9 mouse cellular contexts compared by ENCODE assay signal in genomic region chr9:71750015-71750672, GRCm38 (mm10). TPM values are rescaled to one million over a fixed set of nuclear protein-coding genes. Genes with fewer than 3 reads are reported as not detected.
DNase-seq lines count a peak whose midpoint lies in the region; ATAC-seq lines count a peak whose summit lies in the region.
"Had no signal": no experiment of that assay in that cellular context is flagged by ENCODE, and none has a peak within 500 bp of the region (broad histone marks: within the 10 kb centered on the region; RNA-seq: fewer than 3 reads in every experiment).

No protein-coding gene starts in this region.

- peak; percentile 42 for DNase-seq in midbrain, embryonic 10.5 days (ENCODE audit: low spot score)
- DNase-seq in kidney, postnatal 36 days, result peak; percentile 69 to 79
- no peak for DNase-seq in cerebellum, adult 11 months
- DNase-seq in thymus, postnatal 14 days, result no peak
- no peak for DNase-seq in thymus, adult 18-20 months

- peaks cover 70% of the 10 kb centered on the region for H3K27me3 ChIP-seq in midbrain, embryonic 10.5 days (ENCODE audit: low read depth, poor library complexity, severe bottlenecking)
- no peaks in the 10 kb centered on the region for H3K27me3 ChIP-seq in midbrain, embryonic 15.5 days (replicated peaks)
- H3K27me3 ChIP-seq in forebrain, embryonic 16.5 days (replicated peaks; ENCODE audit: control insufficient read depth, insufficient read depth, low read length), result no peaks in the 10 kb centered on the region
- H3K27me3 ChIP-seq in stomach, embryonic 14.5 days (ENCODE audit: control insufficient read depth, insufficient read depth, low read length), result no peaks in the 10 kb centered on the region

- peak overlapping the region; percentile 15; the same call in 1 of the 2 replicates for H3K27ac ChIP-seq in midbrain, embryonic 10.5 days (replicated peaks)
- H3K27ac ChIP-seq in midbrain, embryonic 15.5 days, result no peak overlapping the region
- no peak overlapping the region for H3K27ac ChIP-seq in forebrain, embryonic 16.5 days (ENCODE audit: low read length)
- no peak overlapping the region for H3K27ac ChIP-seq in stomach, embryonic 14.5 days (ENCODE audit: low read length)
- H3K27ac ChIP-seq: hindbrain, embryonic 14.5 days had no signal

- WGBS in midbrain, embryonic 10.5 days, result 5% methylated on average over 4 of the region's 4 CpGs
- 3% methylated on average over 4 of the region's 4 CpGs for WGBS in midbrain, embryonic 15.5 days
- WGBS in forebrain, embryonic 16.5 days, result 6% methylated on average over 4 of the region's 4 CpGs
- WGBS in stomach, embryonic 14.5 days, result 15% methylated on average over 4 of the region's 4 CpGs

- H3K9me3 ChIP-seq in midbrain, embryonic 10.5 days (replicated peaks), result 0 out of 2 replicates have a peak, but pooled peaks cover 5% of the 10 kb centered on the region
- no peaks in the 10 kb centered on the region for H3K9me3 ChIP-seq in midbrain, embryonic 15.5 days
- H3K9me3 ChIP-seq in forebrain, embryonic 16.5 days (ENCODE audit: control insufficient read depth, low read length), result no peaks in the 10 kb centered on the region
- H3K9me3 ChIP-seq in stomach, embryonic 14.5 days (ENCODE audit: control insufficient read depth, low read depth, low read length), result no peaks in the 10 kb centered on the region

- peak overlapping the region; percentile 24; the same call in 1 of the 2 replicates for H3K4me3 ChIP-seq in midbrain, embryonic 10.5 days
- H3K4me3 ChIP-seq in midbrain, embryonic 15.5 days, result no peak overlapping the region
- no peak overlapping the region for H3K4me3 ChIP-seq in forebrain, embryonic 16.5 days (replicated peaks; ENCODE audit: low read length)
- H3K4me3 ChIP-seq in stomach, embryonic 14.5 days (ENCODE audit: low read depth, low read length), result no peak overlapping the region

- no peak overlapping the region for H3K9ac ChIP-seq in midbrain, embryonic 15.5 days
- no peak overlapping the region for H3K9ac ChIP-seq in forebrain, embryonic 16.5 days (replicated peaks; ENCODE audit: low read depth, low read length)
- H3K9ac ChIP-seq in stomach, embryonic 14.5 days (replicated peaks; ENCODE audit: low read depth, low read length), result no peak overlapping the region
- H3K9ac ChIP-seq: hindbrain, embryonic 14.5 days had no signal

- no peak overlapping the region for H3K4me2 ChIP-seq in midbrain, embryonic 15.5 days
- no peak overlapping the region for H3K4me2 ChIP-seq in forebrain, embryonic 16.5 days (ENCODE audit: low read length)
- no peak overlapping the region for H3K4me2 ChIP-seq in stomach, embryonic 14.5 days (replicated peaks; ENCODE audit: low read depth, low read length)
- H3K4me2 ChIP-seq: hindbrain, embryonic 14.5 days had no signal

- no peak for ATAC-seq in midbrain, embryonic 15.5 days (replicated peaks)
- ATAC-seq in forebrain, embryonic 16.5 days, result peak; percentile 45; the same call in 1 of the 2 replicates
- ATAC-seq in stomach, embryonic 14.5 days (ENCODE audit: insufficient number of reproducible peaks, insufficient read depth, low FRiP score, low read depth), result 0 out of 2 replicates have a peak, but pooled peaks have one; percentile 14

- H3K36me3 ChIP-seq in midbrain, embryonic 10.5 days, result no peaks in the 10 kb centered on the region
- H3K36me3 ChIP-seq in midbrain, embryonic 15.5 days (replicated peaks), result no peaks in the 10 kb centered on the region
- H3K36me3 ChIP-seq in forebrain, embryonic 16.5 days (ENCODE audit: control insufficient read depth, insufficient read depth), result no peaks in the 10 kb centered on the region
- H3K36me3 ChIP-seq in stomach, embryonic 14.5 days (ENCODE audit: control insufficient read depth, insufficient read depth, low read length), result no peaks in the 10 kb centered on the region

- peaks cover 28% of the 10 kb centered on the region for H3K4me1 ChIP-seq in midbrain, embryonic 10.5 days
- H3K4me1 ChIP-seq in midbrain, embryonic 15.5 days, result peaks cover 10% of the 10 kb centered on the region; the same call in 1 of the 2 replicates
- peaks cover 8% of the 10 kb centered on the region; the same call in 1 of the 2 replicates for H3K4me1 ChIP-seq in forebrain, embryonic 16.5 days (replicated peaks; ENCODE audit: control insufficient read depth, insufficient read depth, low read length)
- peaks cover 18% of the 10 kb centered on the region; the same call in 1 of the 2 replicates for H3K4me1 ChIP-seq in stomach, embryonic 14.5 days (ENCODE audit: control insufficient read depth, insufficient read depth, low read length)

RNA-seq across cellular contexts. Expression of gene Cgnl1, which starts 21.3 kb away (rescaled TPM):
- polyA plus RNA-seq in midbrain, embryonic 10.5 days (2016; fragmentation: Nextera tagmentation; extraction: Ambion mirVana), result 6.3 and 6.5 TPM in 2 replicates
- polyA plus RNA-seq in midbrain, embryonic 15.5 days (2015; fragmentation: Nextera tagmentation; extraction: Ambion mirVana), result 5.9 and 6.2 TPM in 2 replicates
- polyA plus RNA-seq in forebrain, embryonic 16.5 days (2015; fragmentation: Nextera tagmentation; extraction: Ambion mirVana), result 4.3 and 4.4 TPM in 2 replicates
- polyA plus RNA-seq in stomach, embryonic 14.5 days (2014; fragmentation: Nextera tagmentation; extraction: Ambion mirVana), result 11.8 and 12.2 TPM in 2 replicates

Comparison
In these comparisons a context has a peak if more than half of its experiments do, and no peak if none do; other contexts are left out.
1. DNase-seq: peak in midbrain, embryonic 10.5 days (single experiment) and kidney, postnatal 36 days (2 of 2); none in cerebellum, adult 11 months (single experiment), thymus, postnatal 14 days (single experiment) and thymus, adult 18-20 months (0 of 2).